Mouse (Mus musculus): ENCODE measurements around the gene Gm7534. TPM values are rescaled to one million over a fixed set of nuclear protein-coding genes. Genes with fewer than 3 reads are reported as not detected.
A peak's percentile ranks its signal among the peaks of the same experiment; 100 is the strongest.

The Gm7534 gene
- polyA plus RNA-seq, 1 experiment from 2014 or later: not detected

DNA sequence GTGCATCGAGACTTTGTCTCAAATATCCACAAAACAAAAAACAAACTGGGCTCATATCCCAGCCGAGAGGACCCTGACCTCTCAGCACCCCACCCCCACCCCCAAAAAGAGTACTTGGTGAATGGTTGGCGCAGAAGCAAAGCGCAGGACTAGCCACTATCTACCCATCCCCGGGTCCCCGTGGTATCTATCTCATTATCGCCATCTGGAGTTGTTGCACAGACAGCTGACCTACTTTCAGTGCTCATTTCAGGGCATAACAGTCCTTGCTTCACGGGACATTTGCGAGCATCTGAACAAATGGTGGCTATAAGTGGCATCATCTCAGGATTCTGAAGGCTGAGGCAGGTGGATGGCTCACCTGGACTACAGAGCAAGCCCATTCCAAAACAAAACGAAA, 35.9 kb upstream of the Gm7534 start:
- H3K27ac ChIP-seq: no peak overlapping the region
- peak; percentile 5; the same call in 1 of the 2 replicates for ATAC-seq

DNA sequence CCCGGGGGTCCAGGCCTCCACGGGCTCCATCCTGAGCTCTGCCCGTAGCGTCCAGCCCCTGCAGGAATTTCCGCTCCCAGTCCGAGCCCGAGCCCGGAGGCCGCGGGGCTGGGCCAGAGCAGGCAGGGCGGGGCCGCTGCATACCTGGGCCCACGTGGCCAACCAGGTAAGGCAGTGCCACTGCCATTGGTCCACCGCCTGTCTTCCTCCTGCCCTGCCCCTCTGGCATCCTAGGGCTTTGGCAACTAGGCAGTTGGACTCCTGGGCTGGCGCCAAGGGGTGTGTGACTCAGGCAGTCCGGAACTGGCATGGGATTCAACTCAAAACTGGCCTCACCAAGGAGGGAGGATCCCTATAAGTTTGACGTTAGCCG, 35.5 kb upstream of the Gm7534 start, which contains the start of gene Cnksr1:
TSS of gene Cnksr1 (minus strand) at position 121 of the 373 bp plus-strand sequence.
- peaks cover 4% of the 10 kb centered on the region; the same call in 1 of the 2 replicates for H3K27me3 ChIP-seq (replicated peaks)
- H3K36me3 ChIP-seq: no peaks in the 10 kb centered on the region
- peak within 1 kb of the TSS; percentile 42 for H3K9ac ChIP-seq
- peak within 1 kb of the TSS; percentile 46 for H3K4me3 ChIP-seq (replicated peaks)
- no peaks in the 10 kb centered on the region for H3K4me1 ChIP-seq (replicated peaks)
- peak; percentile 97 for ATAC-seq
- no peaks in the 10 kb centered on the region for H3K9me3 ChIP-seq
- H3K4me2 ChIP-seq (replicated peaks): peak within 1 kb of the TSS; percentile 56
- H3K27ac ChIP-seq: peak within 1 kb of the TSS; percentile 72
- 2% methylated on average over 18 of the region's 18 CpGs for WGBS

More for the DNA sequence above, 35.9 kb upstream of the Gm7534 start:
- peak overlapping the region; percentile 46 for H3K4me3 ChIP-seq (replicated peaks)
- H3K4me2 ChIP-seq (replicated peaks): peak overlapping the region; percentile 56
- H3K9ac ChIP-seq: no peak overlapping the region
- WGBS: 11% methylated on average over 10 of the region's 10 CpGs
- H3K27me3 ChIP-seq (replicated peaks): peaks cover 4% of the 10 kb centered on the region; the same call in 1 of the 2 replicates
- no peaks in the 10 kb centered on the region for H3K9me3 ChIP-seq
- no peaks in the 10 kb centered on the region for H3K4me1 ChIP-seq (replicated peaks)
- H3K36me3 ChIP-seq: no peaks in the 10 kb centered on the region

DNA sequence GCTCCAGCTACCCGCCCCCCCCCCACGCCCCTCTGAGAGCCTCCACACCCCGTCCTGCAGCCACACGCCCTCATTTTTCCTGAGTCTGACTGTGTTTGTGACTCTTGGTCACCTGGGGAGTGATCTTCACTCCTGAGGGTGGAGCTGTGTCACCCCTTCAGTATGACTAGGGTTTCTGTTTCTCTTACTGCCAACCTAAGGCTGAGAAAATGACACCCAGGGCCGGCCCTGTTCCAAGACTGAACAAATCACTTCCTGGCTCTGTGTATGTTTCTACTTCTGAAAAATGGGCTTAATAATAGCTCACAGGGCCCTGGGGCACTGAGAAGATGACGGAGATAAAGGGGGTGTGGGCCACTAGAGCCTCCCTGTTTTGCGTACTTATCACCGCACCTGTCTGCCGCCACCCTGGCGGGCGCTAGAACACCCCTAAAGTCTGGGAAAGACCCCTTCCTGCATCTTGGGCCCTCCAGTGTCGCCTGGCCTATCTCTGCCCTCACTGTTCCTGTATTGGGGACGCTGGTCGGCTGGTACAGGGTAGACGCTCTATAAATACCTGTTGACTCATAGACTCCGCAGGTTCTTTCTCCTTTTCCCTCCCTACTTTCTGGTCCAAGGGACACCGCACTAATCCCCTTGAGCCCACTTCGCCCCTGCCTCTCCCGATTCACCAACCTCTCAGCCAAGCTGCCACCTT, 34.9 kb upstream of the Gm7534 start:
- no peaks in the 10 kb centered on the region for H3K9me3 ChIP-seq
- WGBS: 13% methylated on average over 18 of the region's 19 CpGs

DNA sequence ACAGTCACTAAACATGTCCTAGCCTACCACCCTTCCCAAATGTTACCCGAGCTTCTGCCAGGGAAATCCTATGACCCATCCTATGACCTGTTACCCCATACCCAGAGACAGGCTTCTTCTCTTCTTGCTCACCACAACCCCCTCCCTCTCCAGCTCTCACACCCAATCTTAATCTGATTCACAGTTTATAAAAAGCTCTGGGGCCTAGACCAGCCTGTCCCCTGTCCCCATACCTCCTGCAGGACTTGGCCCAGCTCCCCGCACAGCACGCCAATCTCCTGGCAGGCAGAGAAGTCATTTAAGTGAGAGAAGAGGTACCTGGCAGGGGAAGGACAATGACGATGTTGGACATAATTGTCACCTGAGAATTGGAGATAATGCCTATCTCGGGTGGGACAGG, 32.1 kb upstream of the Gm7534 start:
- H3K4me2 ChIP-seq (replicated peaks): no peak overlapping the region
- no peak overlapping the region for H3K9ac ChIP-seq
- WGBS: 83% methylated on average over 5 of the region's 5 CpGs
- no peak for ATAC-seq
- no peak overlapping the region for H3K27ac ChIP-seq
- no peaks in the 10 kb centered on the region; the same call in 1 of the 2 replicates for H3K4me1 ChIP-seq (replicated peaks)
- peaks cover 4% of the 10 kb centered on the region; the same call in 1 of the 2 replicates for H3K27me3 ChIP-seq (replicated peaks)
- H3K4me3 ChIP-seq (replicated peaks): no peak overlapping the region
- no peaks in the 10 kb centered on the region for H3K9me3 ChIP-seq
- no peaks in the 10 kb centered on the region for H3K36me3 ChIP-seq

More for the DNA sequence above, 34.9 kb upstream of the Gm7534 start:
- H3K4me3 ChIP-seq (replicated peaks): peak overlapping the region; percentile 46
- H3K4me1 ChIP-seq (replicated peaks): no peaks in the 10 kb centered on the region
- peak; percentile 79 for ATAC-seq
- peak overlapping the region; percentile 56 for H3K4me2 ChIP-seq (replicated peaks)
- no peaks in the 10 kb centered on the region for H3K36me3 ChIP-seq
- H3K27me3 ChIP-seq (replicated peaks): peaks cover 4% of the 10 kb centered on the region; the same call in 1 of the 2 replicates
- peak overlapping the region; percentile 72 for H3K27ac ChIP-seq
- peak overlapping the region; percentile 42 for H3K9ac ChIP-seq

DNA sequence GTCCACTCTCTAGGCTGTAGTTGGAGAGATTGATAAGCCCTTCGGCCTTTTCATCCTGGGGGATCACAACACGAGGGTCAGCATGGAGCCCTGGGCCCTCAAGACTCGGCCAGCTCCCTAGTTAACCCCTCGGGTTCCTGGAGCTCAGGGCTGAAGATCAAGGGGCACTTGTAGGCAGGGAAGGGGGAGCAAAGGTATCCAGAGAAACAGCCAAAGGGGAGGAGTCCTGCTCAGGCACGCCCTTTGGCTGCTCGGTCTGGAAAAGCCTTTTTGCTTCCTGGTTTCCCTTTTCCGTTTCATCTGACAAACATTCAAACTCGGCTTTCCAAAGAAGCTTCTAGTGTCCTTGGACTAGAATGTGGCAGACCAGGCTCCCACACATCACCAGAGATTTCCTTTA, 27.6 kb upstream of the Gm7534 start:
- 23% methylated on average over 8 of the region's 8 CpGs for WGBS
- no peaks in the 10 kb centered on the region for H3K36me3 ChIP-seq
- ATAC-seq: peak; percentile 83
- H3K27me3 ChIP-seq (replicated peaks): no peaks in the 10 kb centered on the region
- H3K4me1 ChIP-seq (replicated peaks): no peaks in the 10 kb centered on the region; the same call in 1 of the 2 replicates
- H3K4me3 ChIP-seq (replicated peaks): no peak overlapping the region
- H3K9ac ChIP-seq: no peak overlapping the region
- H3K9me3 ChIP-seq: no peaks in the 10 kb centered on the region
- peak overlapping the region; percentile 22; the same call in 1 of the 2 replicates for H3K4me2 ChIP-seq (replicated peaks)
- no peak overlapping the region for H3K27ac ChIP-seq

DNA sequence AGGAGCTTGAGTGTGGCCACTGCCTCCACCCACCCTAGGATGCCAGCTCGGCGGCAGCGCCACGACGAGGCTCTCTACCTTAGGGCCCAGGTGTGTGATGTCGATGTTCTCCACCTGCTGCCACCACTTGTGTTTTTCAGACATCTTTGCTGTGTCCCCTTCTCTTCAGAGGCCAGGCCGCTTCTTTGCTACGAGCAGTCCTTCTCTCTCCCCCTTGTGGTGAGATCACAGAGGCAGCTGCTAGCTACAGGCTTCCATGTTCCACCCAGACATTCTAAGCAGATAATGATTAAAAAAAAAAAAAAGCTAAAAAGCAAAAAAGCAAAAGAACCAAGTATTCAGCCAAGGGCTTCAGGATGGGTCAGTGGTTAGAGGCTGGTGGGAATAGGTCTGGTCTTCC, 24.4 kb upstream of the Gm7534 start, which contains the start of gene Catsper4:
TSS of gene Catsper4 (minus strand) at position 190 of the 400 bp plus-strand sequence.
- H3K9me3 ChIP-seq: no peaks in the 10 kb centered on the region
- no peak within 1 kb of the TSS for H3K4me3 ChIP-seq (replicated peaks)
- H3K36me3 ChIP-seq: no peaks in the 10 kb centered on the region
- no peaks in the 10 kb centered on the region for H3K27me3 ChIP-seq (replicated peaks)
- WGBS: 73% methylated on average over 8 of the region's 8 CpGs
- H3K27ac ChIP-seq: no peak within 1 kb of the TSS
- ATAC-seq: no peak
- H3K4me1 ChIP-seq (replicated peaks): peaks cover 4% of the 10 kb centered on the region; the same call in 1 of the 2 replicates
- no peak within 1 kb of the TSS for H3K9ac ChIP-seq
- H3K4me2 ChIP-seq (replicated peaks): no peak within 1 kb of the TSS

DNA sequence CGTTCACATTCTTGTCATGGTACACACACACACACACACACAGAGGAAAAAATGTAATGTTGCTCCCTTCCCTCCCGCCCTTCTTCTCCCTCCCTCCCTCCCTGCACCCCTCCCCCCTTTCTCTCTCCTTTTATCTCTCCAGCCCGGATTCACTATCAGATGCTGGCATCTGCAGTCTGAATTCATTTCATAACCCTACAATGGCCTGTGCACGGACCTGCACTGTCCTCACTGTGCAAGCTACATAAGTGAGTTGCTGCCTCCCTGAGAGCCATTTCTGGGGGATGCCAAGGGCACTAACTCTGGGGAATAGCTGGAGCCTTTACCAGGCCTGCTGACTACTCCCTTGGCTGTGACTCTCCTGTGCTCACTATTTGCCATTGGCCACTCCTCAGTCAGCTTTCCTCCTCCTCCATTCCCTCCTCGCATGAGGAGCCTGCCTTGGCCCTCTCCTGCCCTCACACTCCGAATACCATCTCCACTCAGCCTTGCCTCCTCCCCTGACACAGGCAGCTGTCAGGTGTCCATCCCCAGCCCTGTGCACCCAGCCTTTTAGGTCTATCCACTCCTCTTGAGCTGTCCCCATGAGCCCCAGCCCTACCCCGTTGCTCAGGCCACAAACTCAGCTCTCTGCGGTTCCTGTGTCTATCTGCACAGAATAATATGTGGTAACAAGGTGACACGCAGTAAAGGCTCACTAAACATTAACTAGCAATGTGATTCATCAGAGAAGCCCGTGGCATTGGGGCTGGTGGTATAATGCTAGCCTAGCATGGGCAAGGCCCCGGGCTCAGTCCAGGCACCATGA, 20.2 kb upstream of the Gm7534 start:
- Histone ChIP-seq H3K36me3 (no peaks in the 10 kb centered on the region), H3K9ac (peak overlapping the region; percentile 26; the same call in 1 of the 2 replicates), H3K27ac (peak overlapping the region; percentile 82), H3K27me3 (replicated peaks) (no peaks in the 10 kb centered on the region), H3K4me3 (replicated peaks) (no peak overlapping the region), H3K9me3 (no peaks in the 10 kb centered on the region), H3K4me2 (replicated peaks) (peak overlapping the region; percentile 36), H3K4me1 (replicated peaks) (0 out of 2 replicates have a peak, but pooled peaks cover 4% of the 10 kb centered on the region)
- ATAC-seq: peak; percentile 93
- WGBS: 43% methylated on average over 11 of the region's 11 CpGs

DNA sequence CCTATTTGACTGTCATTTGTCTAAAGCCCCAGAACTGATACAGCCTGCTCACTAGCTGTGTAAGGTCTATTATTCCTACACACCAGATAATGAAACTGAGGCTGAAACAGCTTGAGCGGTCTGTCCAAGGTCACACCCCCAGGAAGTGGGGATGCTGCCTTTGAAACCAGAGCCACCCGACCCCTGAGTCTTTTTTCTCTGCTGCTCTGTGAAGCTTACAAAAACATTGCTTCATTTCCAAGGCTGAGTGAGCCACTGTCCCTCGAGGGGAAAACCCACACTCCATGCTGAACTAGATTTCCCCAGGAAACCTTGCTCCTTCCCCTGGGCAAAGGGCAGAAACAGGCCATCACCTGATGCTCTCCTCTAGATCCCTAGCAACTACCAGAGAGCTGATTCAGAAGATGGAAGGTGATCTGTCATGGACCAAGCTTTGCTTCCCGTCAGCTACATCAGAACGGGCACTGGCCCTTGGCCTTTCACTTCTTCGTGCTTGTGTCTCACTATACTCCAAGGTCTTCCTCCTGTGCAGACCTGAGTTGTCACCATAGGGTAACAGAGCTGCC, 3.8 kb upstream of the Gm7534 start:
- H3K4me2 ChIP-seq (replicated peaks): no peak overlapping the region
- H3K9ac ChIP-seq: no peak overlapping the region
- no peaks in the 10 kb centered on the region for H3K4me1 ChIP-seq (replicated peaks)
- H3K9me3 ChIP-seq: no peaks in the 10 kb centered on the region
- no peaks in the 10 kb centered on the region for H3K27me3 ChIP-seq (replicated peaks)
- no peaks in the 10 kb centered on the region for H3K36me3 ChIP-seq
- WGBS: 53% methylated on average over 6 of the region's 6 CpGs
- H3K4me3 ChIP-seq (replicated peaks): no peak overlapping the region
- H3K27ac ChIP-seq: no peak overlapping the region
- ATAC-seq: no peak

DNA sequence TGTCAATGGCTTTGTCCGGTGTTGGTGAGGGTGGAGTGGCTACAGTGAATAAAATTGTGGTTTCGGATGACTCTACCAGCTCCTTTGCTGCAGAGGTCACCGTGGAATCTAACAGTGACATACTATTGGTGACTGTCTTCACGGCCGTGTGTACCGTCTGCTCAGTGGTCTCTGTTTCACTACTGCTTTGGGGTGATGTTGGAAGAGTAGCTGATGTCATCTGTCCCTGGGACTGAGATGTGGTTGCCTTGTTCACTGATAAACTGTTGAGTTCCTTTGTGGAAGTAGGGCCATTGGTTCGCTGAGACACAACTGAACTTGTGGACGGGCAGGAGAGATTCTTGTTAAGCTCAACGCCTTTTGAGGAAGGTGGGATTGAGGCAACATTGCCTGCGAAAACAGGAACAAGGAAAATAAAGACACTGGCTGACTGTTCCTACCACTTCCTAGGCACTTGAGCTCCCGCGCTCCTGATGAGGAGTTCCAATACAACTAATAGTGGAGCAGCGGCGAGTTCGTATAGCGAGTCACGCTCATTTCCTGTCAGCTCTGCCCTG, 614 bp upstream of the Gm7534 start:
- 85% methylated on average over 17 of the region's 17 CpGs for WGBS
- Histone ChIP-seq H3K4me1 (replicated peaks) (no peaks in the 10 kb centered on the region), H3K36me3 (no peaks in the 10 kb centered on the region), H3K27me3 (replicated peaks) (no peaks in the 10 kb centered on the region), H3K27ac (no peak overlapping the region), H3K9ac (no peak overlapping the region), H3K4me3 (replicated peaks) (no peak overlapping the region), H3K4me2 (replicated peaks) (no peak overlapping the region), H3K9me3 (no peaks in the 10 kb centered on the region)
- ATAC-seq: no peak

DNA sequence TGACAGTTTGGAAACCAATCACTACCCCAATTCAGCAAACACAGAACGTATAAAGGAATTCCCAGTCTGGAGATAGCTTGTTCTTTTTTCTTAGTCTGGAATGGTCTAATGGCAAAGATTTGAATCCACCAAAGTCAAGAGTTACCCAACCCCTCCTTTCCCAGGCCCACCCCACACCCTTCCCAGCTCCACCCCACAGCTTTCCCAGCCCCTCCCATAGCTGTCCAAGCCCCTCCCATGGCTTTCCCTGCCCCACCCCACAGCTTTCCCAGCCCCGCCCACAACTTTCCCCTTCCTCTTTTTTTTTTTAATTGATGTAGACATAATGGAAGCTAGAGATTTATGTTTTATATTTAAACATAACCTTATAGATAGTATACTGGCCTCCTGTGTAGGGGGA, 3.4 kb downstream of the Gm7534 start:
- Histone ChIP-seq H3K27ac (no peak overlapping the region), H3K9ac (no peak overlapping the region), H3K36me3 (no peaks in the 10 kb centered on the region), H3K9me3 (no peaks in the 10 kb centered on the region), H3K4me3 (replicated peaks) (no peak overlapping the region), H3K27me3 (replicated peaks) (no peaks in the 10 kb centered on the region), H3K4me2 (replicated peaks) (no peak overlapping the region), H3K4me1 (replicated peaks) (no peaks in the 10 kb centered on the region)
- WGBS: 73% methylated on average over 2 of the region's 2 CpGs
- no peak for ATAC-seq

DNA sequence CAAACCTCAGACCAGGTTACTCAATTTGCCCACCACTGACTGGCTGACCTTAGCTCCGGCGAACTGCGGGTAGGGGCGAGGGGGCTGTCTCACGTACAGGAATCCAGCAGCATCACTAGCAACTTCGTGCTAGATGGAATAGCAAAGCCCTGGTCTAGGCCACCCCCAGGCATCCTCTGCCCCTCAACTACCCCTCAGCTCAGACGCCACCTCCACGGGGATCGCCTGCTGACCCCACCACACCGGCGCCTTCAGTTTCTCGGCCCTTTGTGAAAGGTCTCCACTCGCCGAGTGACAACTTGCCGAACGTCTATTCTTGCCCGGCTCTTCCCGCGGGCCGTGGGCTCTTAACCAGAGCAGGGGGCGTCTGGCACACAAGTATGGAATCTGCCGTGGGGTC, 16.5 kb downstream of the Gm7534 start:
- ATAC-seq: no peak; the same call in 1 of the 2 replicates
- no peaks in the 10 kb centered on the region for H3K36me3 ChIP-seq
- peaks cover 10% of the 10 kb centered on the region for H3K4me1 ChIP-seq (replicated peaks)
- H3K9ac ChIP-seq: peak overlapping the region; percentile 74
- no peaks in the 10 kb centered on the region for H3K9me3 ChIP-seq
- peak overlapping the region; percentile 67 for H3K4me3 ChIP-seq (replicated peaks)
- no peaks in the 10 kb centered on the region for H3K27me3 ChIP-seq (replicated peaks)
- peak overlapping the region; percentile 73; the same call in 1 of the 2 replicates for H3K27ac ChIP-seq
- peak overlapping the region; percentile 90 for H3K4me2 ChIP-seq (replicated peaks)
- 1% methylated on average over 22 of the region's 22 CpGs for WGBS

DNA sequence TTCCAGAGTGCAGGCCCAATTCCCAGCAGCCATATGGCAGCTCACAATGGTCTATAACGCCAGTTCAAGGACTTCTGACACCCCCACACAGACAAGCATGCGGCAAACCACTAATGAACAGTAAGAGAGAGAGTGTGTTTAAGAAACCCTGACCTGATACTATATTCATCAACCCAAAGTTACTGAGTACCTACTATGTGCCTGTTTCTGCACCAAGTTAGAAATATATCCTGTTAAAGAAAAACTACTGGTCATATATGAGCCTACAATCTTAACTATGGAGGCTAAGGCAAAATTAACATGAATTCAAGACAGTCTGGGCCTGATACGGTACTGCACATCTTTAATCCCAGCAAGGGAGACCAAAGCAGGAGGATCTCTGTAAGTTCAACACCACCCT, 17.2 kb downstream of the Gm7534 start:
- ATAC-seq: no peak
- Histone ChIP-seq H3K27ac (no peak overlapping the region), H3K4me1 (replicated peaks) (peaks cover 10% of the 10 kb centered on the region), H3K9ac (peak overlapping the region; percentile 74), H3K27me3 (replicated peaks) (no peaks in the 10 kb centered on the region), H3K36me3 (no peaks in the 10 kb centered on the region), H3K9me3 (no peaks in the 10 kb centered on the region), H3K4me3 (replicated peaks) (peak overlapping the region; percentile 67), H3K4me2 (replicated peaks) (peak overlapping the region; percentile 90)
- 81% methylated on average over 3 of the region's 3 CpGs for WGBS

Data from intestine, embryonic 15.5 days (tissue).